Mouse (Mus musculus): Measurements from ENCODE around the gene Gm44805.

DNA sequence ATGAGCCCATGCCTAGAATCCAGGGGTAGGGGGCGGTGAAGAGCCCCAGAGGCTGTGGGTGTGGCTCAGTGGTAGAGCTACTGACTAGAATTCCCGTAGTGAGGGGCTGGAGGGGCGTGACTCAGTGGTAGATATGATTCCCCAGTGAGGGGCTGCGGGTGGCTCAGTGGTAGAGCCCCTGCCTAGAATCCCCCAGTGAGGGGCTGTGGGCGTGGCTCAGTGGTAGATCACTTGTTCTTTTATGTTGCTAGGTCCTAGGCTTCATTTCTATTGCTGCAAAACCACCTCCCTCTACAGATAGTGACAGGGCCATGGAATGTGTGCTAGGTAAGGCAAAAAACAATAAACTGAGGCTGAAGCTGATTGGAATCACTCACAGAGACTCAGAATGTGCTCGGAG, 14.7 kb upstream of the Gm44805 start:
- no peak for TF ChIP-seq CTCF (IDR thresholded peaks at IDR 0.05; ENCODE audit: control insufficient read depth, insufficient read depth, low read length)
- no peak for TF ChIP-seq POLR2A (IDR thresholded peaks at IDR 0.05; ENCODE audit: borderline replicate concordance, control insufficient read depth, low read depth, low read length)

Data from bone marrow, adult 2 months (tissue).